Mouse (Mus musculus) embryonic fibroblast, embryonic 13.5 days (primary cell): ENCODE measurements around the gene Tmem14a.

Experiments used
- CTCF ChIP-seq: IDR thresholded peaks from 2 replicates; pipeline ENCODE4 v1.5.1; 2011; ENCODE audit warnings: mild to moderate bottlenecking, control low read depth, low read length, moderate library complexity, borderline replicate concordance; ENCODE audit not compliant: insufficient read depth
- POLR2A ChIP-seq: IDR thresholded peaks from 2 replicates; pipeline ENCODE4 v1.6.1; 2011; ENCODE audit warnings: low read depth, mild to moderate bottlenecking, control low read depth, low read length, moderate library complexity

GRCm38 (mm10) chr1:21232516-21232915, 14.1 kb downstream of the Tmem14a start:
- TF ChIP-seq CTCF (no peak), POLR2A (no peak)
